In genomic region chr15:27849910-27850309, GRCm38 (mm10) we compare ENCODE assay signal across 14 mouse cellular contexts.
DNase-seq lines count a peak whose midpoint lies in the region.
"Had no signal": no experiment of that assay in that cellular context is flagged by ENCODE, and none has a peak within 500 bp of the region (broad histone marks: within the 10 kb centered on the region; RNA-seq: fewer than 3 reads in every experiment).

No protein-coding gene starts in this region.

- 89% methylated on average over 4 of the region's 4 CpGs for WGBS in heart, embryonic 10.5 days

- no peaks in the 10 kb centered on the region for H3K27me3 ChIP-seq in heart, embryonic 10.5 days (ENCODE audit: insufficient read depth, poor library complexity, severe bottlenecking)
- H3K27me3 ChIP-seq: embryonic facial prominence, embryonic 15.5 days; forebrain, embryonic 15.5 days; neural tube, embryonic 15.5 days had no signal

- no peaks in the 10 kb centered on the region for H3K9me3 ChIP-seq in heart, embryonic 10.5 days
- H3K9me3 ChIP-seq: embryonic facial prominence, embryonic 15.5 days; forebrain, embryonic 15.5 days; neural tube, embryonic 15.5 days had no signal

- no peaks in the 10 kb centered on the region for H3K4me1 ChIP-seq in heart, embryonic 10.5 days
- H3K4me1 ChIP-seq: forebrain, embryonic 15.5 days; neural tube, embryonic 15.5 days had no signal

- peak; percentile 79 to 85 for DNase-seq in adrenal gland, adult (ENCODE audit: inconsistent age in 2 of 2, low spot score in 1 of 2)
- no peak for DNase-seq in adrenal gland, postnatal 4 days (ENCODE audit: low spot score in 2 of 2)
- peak; percentile 31 for DNase-seq in heart, postnatal 4 days
- no peak for DNase-seq in heart, embryonic 10.5 days (ENCODE audit: low spot score)
- DNase-seq in 3134 (ENCODE audit: extremely low read depth, insufficient read length, low spot score) = peak; percentile 69
- DNase-seq in adrenal gland, adult 8-10 months = peak; percentile 59
- DNase-seq in frontal cortex, postnatal 25 days (ENCODE audit: low spot score in 2 of 2) = no peak
- DNase-seq in left cerebral cortex, adult 8-10 months (ENCODE audit: low spot score in 2 of 2) = no peak
- DNase-seq: liver, postnatal 0 days; right cerebral cortex, postnatal 4 days had no signal

- H3K36me3 ChIP-seq in heart, embryonic 10.5 days = peaks cover 92% of the 10 kb centered on the region

- no peak overlapping the region for H3K27ac ChIP-seq in heart, embryonic 10.5 days
- H3K27ac ChIP-seq: embryonic facial prominence, embryonic 15.5 days; forebrain, embryonic 15.5 days; heart, adult 2 months; neural tube, embryonic 15.5 days had no signal

- no peak overlapping the region for H3K4me3 ChIP-seq in heart, embryonic 10.5 days
- H3K4me3 ChIP-seq: embryonic facial prominence, embryonic 15.5 days; forebrain, embryonic 15.5 days; heart, adult 2 months; neural tube, embryonic 15.5 days had no signal

Comparison
In these comparisons a context has a peak if more than half of its experiments do, and no peak if none do; other contexts are left out.
1. DNase-seq: peak in adrenal gland, adult (2 of 2), heart, postnatal 4 days (single experiment), 3134 (single experiment) and adrenal gland, adult 8-10 months (single experiment); none in adrenal gland, postnatal 4 days (0 of 2), heart, embryonic 10.5 days (single experiment), frontal cortex, postnatal 25 days (0 of 2) and left cerebral cortex, adult 8-10 months (0 of 2).